Mouse (Mus musculus): ENCODE data around the gene Kdm4b. TPM values are rescaled to one million over a fixed set of nuclear protein-coding genes. Genes with fewer than 3 reads are reported as not detected.

Gene Kdm4b
- polyA plus RNA-seq, 1 experiment from 2014 or later = 43.2 TPM

DNA sequence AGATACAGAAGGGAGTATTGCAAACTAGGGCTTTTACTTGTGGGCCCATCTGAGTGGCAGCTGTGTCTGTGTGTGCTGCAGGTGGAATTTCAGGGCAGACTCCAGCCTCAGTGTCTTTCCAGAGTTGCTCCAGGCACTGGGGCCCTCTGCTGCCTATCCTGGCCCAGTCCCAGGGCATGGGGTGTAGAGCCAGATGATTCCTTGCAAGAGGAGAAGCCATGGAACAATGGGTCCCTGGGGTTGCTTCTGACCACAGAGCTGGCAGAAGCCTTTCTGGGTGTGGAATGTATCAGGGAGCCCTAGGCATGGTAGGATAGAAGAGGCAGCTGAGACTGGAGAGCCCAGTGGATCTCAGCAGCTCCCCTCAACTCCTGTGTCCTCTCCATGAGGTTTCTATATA is 5.4 kb downstream of the Kdm4b start:
- Histone ChIP-seq H3K4me1 (peaks cover 38% of the 10 kb centered on the region), H3K9ac (no peak overlapping the region)
- ATAC-seq (ENCODE audit: low FRiP score, low read depth) = no peak

DNA sequence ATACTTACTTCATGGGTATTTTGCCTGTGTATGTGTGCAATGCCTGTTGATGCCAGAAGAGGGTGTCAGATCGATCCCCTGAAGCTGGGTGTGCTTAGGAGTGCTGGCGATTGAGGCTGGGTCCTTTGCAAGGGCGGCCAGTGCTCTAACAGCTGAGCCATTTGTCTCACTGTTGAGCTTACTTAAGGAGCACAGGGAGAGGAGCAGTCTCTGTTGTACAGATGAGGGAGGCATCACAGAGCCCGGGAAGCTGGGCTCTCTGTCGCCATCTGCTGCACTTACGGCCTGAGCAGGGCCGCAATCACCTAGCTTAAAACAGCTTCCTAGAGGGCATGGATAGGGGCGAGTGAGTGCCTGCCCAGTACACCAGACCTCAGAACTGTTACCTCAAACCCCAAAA is 7.1 kb downstream of the Kdm4b start:
- ATAC-seq (ENCODE audit: low FRiP score, low read depth) = no peak
- Histone ChIP-seq H3K27ac (no peak overlapping the region), H3K36me3 (peaks cover 7% of the 10 kb centered on the region), H3K4me2 (replicated peaks) (no peak overlapping the region), H3K4me1 (peaks cover 27% of the 10 kb centered on the region), H3K9me3 (no peaks in the 10 kb centered on the region), H3K27me3 (no peaks in the 10 kb centered on the region), H3K9ac (no peak overlapping the region), H3K4me3 (no peak overlapping the region)
- WGBS = 29% methylated on average over 8 of the region's 8 CpGs

More for the DNA sequence above, 5.4 kb downstream of the Kdm4b start:
- H3K4me3 ChIP-seq = no peak overlapping the region
- no peaks in the 10 kb centered on the region for H3K9me3 ChIP-seq
- H3K27ac ChIP-seq = no peak overlapping the region
- no peaks in the 10 kb centered on the region for H3K27me3 ChIP-seq
- peaks cover 7% of the 10 kb centered on the region for H3K36me3 ChIP-seq
- H3K4me2 ChIP-seq (replicated peaks) = no peak overlapping the region

DNA sequence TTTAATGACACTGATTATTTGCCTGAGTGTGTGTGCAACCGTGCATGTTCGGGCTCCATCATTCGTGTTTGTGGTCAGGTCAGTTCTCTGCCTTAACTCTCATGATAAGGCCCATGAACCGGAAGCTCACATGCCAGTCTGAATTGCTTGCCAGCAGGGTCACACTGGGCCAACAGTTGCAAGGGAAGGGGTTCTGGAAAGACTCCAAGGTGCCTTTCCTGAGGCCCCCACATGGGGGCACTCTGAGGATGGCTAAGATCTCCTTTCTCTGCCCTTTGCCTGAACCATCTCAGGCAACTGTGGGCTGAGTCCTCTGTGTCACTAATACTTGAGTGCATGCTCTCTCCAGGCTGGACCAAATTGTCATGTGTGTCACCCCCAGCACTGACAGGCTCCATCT is 11.3 kb downstream of the Kdm4b start:
- no peak overlapping the region for H3K4me2 ChIP-seq (replicated peaks)
- no peaks in the 10 kb centered on the region for H3K27me3 ChIP-seq
- no peak overlapping the region for H3K27ac ChIP-seq
- no peak for ATAC-seq (ENCODE audit: low FRiP score, low read depth)
- H3K36me3 ChIP-seq = peaks cover 10% of the 10 kb centered on the region
- WGBS = 54% methylated on average over 4 of the region's 4 CpGs
- no peak overlapping the region for H3K9ac ChIP-seq
- peaks cover 10% of the 10 kb centered on the region for H3K4me1 ChIP-seq
- no peaks in the 10 kb centered on the region for H3K9me3 ChIP-seq
- no peak overlapping the region for H3K4me3 ChIP-seq

DNA sequence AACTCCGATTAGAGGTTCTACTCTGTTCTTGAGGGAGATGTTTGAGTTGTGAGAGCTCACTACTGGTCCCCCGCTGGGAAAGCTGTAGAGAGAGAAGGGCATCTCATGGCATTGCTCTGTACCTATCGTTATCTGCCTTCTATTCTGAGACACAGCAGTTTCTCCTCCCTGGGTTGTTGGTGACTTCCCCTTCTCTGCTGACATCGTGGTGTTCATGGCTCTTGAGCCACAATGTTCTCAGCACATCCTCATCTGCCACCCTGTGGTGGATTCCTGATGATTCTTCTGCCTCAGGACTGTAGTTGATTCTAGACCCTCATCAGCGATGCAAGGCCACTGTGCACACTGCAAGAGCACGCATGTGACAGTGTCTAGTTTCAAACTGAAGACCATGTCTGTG is 11.9 kb downstream of the Kdm4b start:
- WGBS = 90% methylated on average over 6 of the region's 6 CpGs
- no peak overlapping the region for H3K4me3 ChIP-seq
- no peaks in the 10 kb centered on the region for H3K9me3 ChIP-seq
- no peak overlapping the region for H3K4me2 ChIP-seq (replicated peaks)
- peaks cover 10% of the 10 kb centered on the region for H3K36me3 ChIP-seq
- H3K27ac ChIP-seq = no peak overlapping the region
- H3K9ac ChIP-seq = no peak overlapping the region
- ATAC-seq (ENCODE audit: low FRiP score, low read depth) = no peak
- peaks cover 10% of the 10 kb centered on the region for H3K4me1 ChIP-seq
- H3K27me3 ChIP-seq = no peaks in the 10 kb centered on the region

DNA sequence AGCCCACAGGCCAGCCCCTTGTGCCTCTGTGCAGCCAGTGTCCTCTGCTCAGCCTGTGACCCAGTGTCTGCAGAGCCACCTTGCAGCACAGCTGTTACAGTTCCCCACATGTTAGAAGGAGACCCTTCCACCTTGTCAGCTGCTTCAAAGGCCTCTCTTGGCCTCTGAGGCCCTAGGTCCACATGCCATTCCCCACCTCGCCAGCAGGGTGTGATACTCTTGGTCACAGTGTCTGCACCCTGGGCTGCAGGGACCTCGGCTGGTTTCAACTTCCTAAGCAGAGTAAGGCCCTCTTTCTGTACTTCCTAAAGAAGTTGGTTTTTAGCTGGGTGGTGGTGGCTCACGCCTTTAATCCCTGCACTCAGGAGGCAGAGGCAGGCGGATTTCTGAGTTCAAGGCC is 13.0 kb downstream of the Kdm4b start:
- Histone ChIP-seq H3K4me3 (no peak overlapping the region), H3K4me2 (replicated peaks) (no peak overlapping the region), H3K36me3 (peaks cover 10% of the 10 kb centered on the region), H3K27me3 (no peaks in the 10 kb centered on the region), H3K9ac (no peak overlapping the region), H3K27ac (no peak overlapping the region), H3K4me1 (peaks cover 10% of the 10 kb centered on the region), H3K9me3 (no peaks in the 10 kb centered on the region)
- 51% methylated on average over 4 of the region's 4 CpGs for WGBS
- ATAC-seq (ENCODE audit: low FRiP score, low read depth) = no peak

DNA sequence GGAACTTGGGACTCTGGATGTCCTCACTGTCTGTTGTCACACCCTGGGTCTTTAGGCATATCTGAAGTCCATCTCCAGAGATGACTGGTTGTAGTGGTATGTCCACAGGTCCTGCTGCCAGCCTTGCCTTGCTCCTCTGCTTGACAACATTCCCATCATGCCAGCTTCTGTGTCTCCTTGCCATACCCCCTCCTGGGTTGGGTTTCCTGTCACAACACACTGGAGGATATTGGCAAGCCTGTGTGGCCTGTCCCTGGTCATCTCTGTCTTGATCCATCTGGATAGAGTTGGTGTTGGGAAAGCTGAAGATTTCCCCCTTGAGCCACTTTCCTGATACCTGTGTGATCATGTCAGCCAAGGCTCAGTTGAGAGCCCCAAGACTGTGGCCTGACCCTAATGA is 14.9 kb downstream of the Kdm4b start:
- no peak for ATAC-seq (ENCODE audit: low FRiP score, low read depth)
- H3K9ac ChIP-seq = no peak overlapping the region
- H3K36me3 ChIP-seq = 0 out of 2 replicates have a peak, but pooled peaks cover 4% of the 10 kb centered on the region
- no peaks in the 10 kb centered on the region for H3K27me3 ChIP-seq
- H3K4me3 ChIP-seq = no peak overlapping the region
- no peak overlapping the region for H3K4me2 ChIP-seq (replicated peaks)
- peaks cover 10% of the 10 kb centered on the region for H3K4me1 ChIP-seq
- H3K27ac ChIP-seq = no peak overlapping the region
- no peaks in the 10 kb centered on the region for H3K9me3 ChIP-seq

DNA sequence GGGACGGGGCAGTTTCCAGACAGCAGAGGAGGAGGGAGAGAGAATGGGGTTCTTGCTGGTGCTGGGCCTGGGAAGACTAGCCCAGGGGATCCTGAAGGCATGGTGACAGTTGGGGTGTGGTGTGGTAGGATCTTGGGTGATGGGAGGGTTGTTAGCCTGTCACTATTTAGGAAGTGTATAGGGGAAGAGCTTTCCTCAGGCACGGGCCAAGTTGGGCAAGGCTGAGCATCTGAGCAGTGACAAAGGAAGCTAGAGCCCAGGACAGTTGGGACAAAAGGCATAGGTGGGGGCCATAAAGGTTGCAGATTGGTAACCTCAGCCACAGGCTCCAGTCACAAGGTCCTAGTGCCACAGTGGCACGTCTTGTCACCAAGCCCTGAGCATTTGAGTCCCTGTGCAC is 17.6 kb downstream of the Kdm4b start:
- Histone ChIP-seq H3K9ac (no peak overlapping the region; the same call in 1 of the 2 replicates), H3K9me3 (no peaks in the 10 kb centered on the region), H3K4me3 (no peak overlapping the region), H3K4me1 (peaks cover 7% of the 10 kb centered on the region; the same call in 1 of the 2 replicates), H3K27me3 (no peaks in the 10 kb centered on the region), H3K36me3 (0 out of 2 replicates have a peak, but pooled peaks cover 4% of the 10 kb centered on the region), H3K27ac (no peak overlapping the region), H3K4me2 (replicated peaks) (no peak overlapping the region)
- ATAC-seq (ENCODE audit: low FRiP score, low read depth) = no peak
- WGBS = 86% methylated on average over 3 of the region's 3 CpGs

DNA sequence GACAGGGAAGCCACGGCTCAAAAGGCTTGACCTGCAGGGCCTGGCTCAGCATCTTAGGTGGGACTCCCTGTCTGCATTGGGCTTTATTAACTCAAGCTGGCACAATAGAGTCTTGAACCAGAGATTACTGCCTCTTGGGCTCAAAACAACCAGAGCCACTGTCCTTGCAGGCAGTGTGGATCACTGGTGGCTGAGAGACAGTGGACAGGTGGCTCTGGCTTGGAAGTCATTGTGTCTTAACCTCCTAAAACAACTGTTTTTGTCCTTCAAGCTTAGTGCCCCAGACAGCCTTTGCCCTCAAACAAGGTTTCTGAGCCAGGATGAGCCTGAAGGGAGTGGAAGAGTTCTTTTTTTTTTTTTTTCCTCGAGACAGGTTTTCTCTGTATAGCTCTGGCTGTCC is 19.5 kb downstream of the Kdm4b start:
- H3K27me3 ChIP-seq = no peaks in the 10 kb centered on the region
- H3K36me3 ChIP-seq = 0 out of 2 replicates have a peak, but pooled peaks cover 4% of the 10 kb centered on the region
- no peak overlapping the region for H3K9ac ChIP-seq
- ATAC-seq (ENCODE audit: low FRiP score, low read depth) = no peak
- H3K4me3 ChIP-seq = no peak overlapping the region
- peaks cover 7% of the 10 kb centered on the region; the same call in 1 of the 2 replicates for H3K4me1 ChIP-seq
- H3K27ac ChIP-seq = no peak overlapping the region
- 66% methylated on average over 2 of the region's 2 CpGs for WGBS
- H3K9me3 ChIP-seq = no peaks in the 10 kb centered on the region
- H3K4me2 ChIP-seq (replicated peaks) = no peak overlapping the region

DNA sequence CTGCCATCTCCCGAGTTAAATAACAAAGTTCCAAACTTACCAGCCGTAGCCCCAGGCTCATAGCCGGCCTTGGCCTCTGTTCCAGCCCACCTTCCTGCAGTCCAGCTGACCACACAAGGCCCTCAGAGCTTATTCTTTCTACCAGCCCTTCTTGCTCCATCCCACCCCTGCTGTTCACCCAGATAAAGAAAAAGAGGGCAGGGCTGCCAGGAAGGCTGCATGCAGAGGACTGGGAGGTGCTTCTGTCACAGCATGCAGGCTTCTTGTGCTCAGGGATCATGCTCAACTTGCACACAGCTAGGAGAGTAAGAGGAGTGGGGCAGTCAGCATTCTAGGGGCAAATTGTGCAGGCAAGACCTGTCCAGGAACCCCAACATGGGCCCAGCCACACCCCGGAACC is 22.3 kb downstream of the Kdm4b start:
- no peaks in the 10 kb centered on the region for H3K9me3 ChIP-seq
- 69% methylated on average over 4 of the region's 4 CpGs for WGBS
- H3K27me3 ChIP-seq = no peaks in the 10 kb centered on the region
- H3K4me3 ChIP-seq = no peak overlapping the region
- ATAC-seq (ENCODE audit: low FRiP score, low read depth) = no peak
- no peak overlapping the region for H3K27ac ChIP-seq
- no peaks in the 10 kb centered on the region for H3K4me1 ChIP-seq
- no peak overlapping the region for H3K4me2 ChIP-seq (replicated peaks)
- no peak overlapping the region for H3K9ac ChIP-seq
- H3K36me3 ChIP-seq = peaks cover 17% of the 10 kb centered on the region

DNA sequence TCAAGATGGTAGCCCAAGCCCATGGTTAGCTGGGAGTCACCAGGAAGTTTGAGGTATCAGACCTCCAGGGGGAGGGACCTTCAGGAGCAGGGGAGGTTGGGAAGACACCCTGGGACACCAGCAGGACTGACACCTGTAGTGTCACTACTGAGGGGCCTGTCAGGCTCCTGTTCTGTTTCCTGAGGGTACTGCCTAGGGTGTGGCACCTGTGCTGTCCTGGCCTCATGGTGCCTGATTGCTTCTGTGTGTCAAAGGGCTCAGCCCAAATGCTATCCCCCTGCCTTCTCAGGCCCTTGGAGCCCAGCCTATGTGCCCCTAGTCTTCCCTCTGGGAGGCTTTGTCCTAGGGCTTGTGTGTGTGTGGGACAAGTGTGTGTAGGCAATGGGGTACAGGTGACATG is 22.7 kb downstream of the Kdm4b start:
- no peak for ATAC-seq (ENCODE audit: low FRiP score, low read depth)
- Histone ChIP-seq H3K36me3 (peaks cover 21% of the 10 kb centered on the region), H3K27me3 (no peaks in the 10 kb centered on the region), H3K27ac (no peak overlapping the region), H3K4me2 (replicated peaks) (no peak overlapping the region), H3K4me3 (no peak overlapping the region), H3K9ac (no peak overlapping the region), H3K9me3 (no peaks in the 10 kb centered on the region), H3K4me1 (no peaks in the 10 kb centered on the region)

DNA sequence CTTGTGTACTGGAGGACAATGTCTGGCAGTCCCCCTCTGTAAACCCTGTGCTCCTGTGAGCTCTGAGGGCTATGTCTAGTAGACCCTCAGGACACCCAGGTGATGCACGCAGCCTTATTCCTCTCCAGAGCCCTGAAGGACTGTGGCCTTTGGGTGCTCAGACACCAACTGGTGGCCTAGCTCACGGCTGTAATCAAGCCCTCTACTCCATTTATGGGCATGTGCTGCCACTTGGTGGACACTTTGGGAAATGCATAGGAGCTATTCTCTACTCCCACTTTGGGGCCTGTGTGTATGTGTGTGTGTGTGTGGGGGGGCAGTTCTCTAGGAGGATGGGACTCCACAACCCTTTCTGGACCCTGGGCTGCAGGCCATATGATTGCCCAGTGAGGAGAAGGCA is 24.8 kb downstream of the Kdm4b start:
- no peak overlapping the region for H3K4me3 ChIP-seq
- peak; percentile 45; the same call in 1 of the 2 replicates for ATAC-seq (ENCODE audit: low FRiP score, low read depth)
- no peaks in the 10 kb centered on the region for H3K4me1 ChIP-seq
- H3K9me3 ChIP-seq = no peaks in the 10 kb centered on the region
- 39% methylated on average over 2 of the region's 2 CpGs for WGBS
- no peaks in the 10 kb centered on the region for H3K27me3 ChIP-seq
- no peak overlapping the region for H3K4me2 ChIP-seq (replicated peaks)
- no peak overlapping the region for H3K9ac ChIP-seq
- H3K36me3 ChIP-seq = peaks cover 43% of the 10 kb centered on the region
- H3K27ac ChIP-seq = no peak overlapping the region

DNA sequence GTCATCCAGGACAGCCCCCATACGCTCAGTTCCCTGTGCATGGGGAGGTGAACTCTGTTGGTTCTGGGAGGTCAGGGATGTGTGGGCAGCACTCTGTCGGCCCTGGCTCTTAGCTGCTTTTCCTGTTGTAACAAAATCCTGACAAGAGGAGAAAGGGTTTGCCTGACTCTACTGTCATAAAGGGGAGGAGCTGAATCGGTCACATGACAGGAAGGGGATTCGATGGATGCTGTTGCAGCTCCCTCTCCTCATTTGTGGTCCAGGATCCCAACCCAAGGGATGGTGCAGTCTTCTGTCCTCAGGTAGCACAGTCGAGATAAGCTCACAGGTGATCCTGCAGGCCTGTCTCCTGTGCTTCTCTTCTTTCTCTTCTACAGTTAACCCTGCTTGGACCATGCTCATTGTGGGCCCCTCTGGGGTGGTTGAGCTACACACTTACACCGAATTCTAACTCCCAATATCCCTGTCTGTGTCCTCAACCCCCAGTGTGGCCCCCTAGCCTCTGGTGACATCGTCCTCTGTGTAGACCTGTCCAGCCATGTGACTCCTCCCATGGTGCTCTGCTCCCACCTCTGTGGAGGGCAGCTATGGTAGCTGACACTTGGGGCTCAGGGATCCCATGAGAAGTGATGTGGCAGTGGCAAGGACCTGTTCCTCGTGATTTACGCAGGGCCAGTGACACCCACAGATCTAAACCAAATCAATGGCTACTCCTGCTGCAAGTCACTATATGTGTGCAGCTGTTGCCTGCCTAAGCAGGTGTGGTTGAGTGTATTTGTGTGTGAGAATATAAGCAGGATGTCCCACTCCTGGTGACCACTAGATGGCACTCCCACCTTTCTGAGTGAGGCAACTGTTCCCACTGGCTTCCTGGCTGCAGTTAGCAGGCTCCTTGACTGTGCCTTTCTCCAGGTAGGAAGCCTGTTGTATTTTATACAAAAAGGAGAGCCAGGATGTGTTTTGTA is 31.3 kb downstream of the Kdm4b start:
- H3K4me3 ChIP-seq = no peak overlapping the region
- no peaks in the 10 kb centered on the region for H3K9me3 ChIP-seq
- H3K4me1 ChIP-seq = no peaks in the 10 kb centered on the region
- no peak overlapping the region for H3K27ac ChIP-seq
- H3K4me2 ChIP-seq (replicated peaks) = no peak overlapping the region
- H3K9ac ChIP-seq = no peak overlapping the region
- no peaks in the 10 kb centered on the region for H3K27me3 ChIP-seq
- H3K36me3 ChIP-seq = peaks cover 90% of the 10 kb centered on the region
- WGBS = 67% methylated on average over 9 of the region's 9 CpGs
- ATAC-seq (ENCODE audit: low FRiP score, low read depth) = peak; percentile 67; the same call in 1 of the 2 replicates

Data from limb, embryonic 13.5 days (tissue).